Mouse (Mus musculus): ENCODE data around the gene Setdb1. TPM values are rescaled to one million over a fixed set of nuclear protein-coding genes. Genes with fewer than 3 reads are reported as not detected.

The Setdb1 gene
- polyA plus RNA-seq, 1 experiment from 2014 or later: 39.3 TPM

- ATAC-seq (ENCODE audit: low read depth) (no peak), DNase-seq (ENCODE audit: low spot score) (no peak)
- Histone ChIP-seq H3K4me1 (ENCODE audit: control insufficient read depth, insufficient read depth, low read length) (no peaks in the 10 kb centered on the region), H3K36me3 (ENCODE audit: control insufficient read depth, insufficient read depth, low read length) (peaks cover 75% of the 10 kb centered on the region), H3K27ac (replicated peaks; ENCODE audit: low read depth, low read length) (no peak overlapping the region), H3K4me2 (ENCODE audit: low read depth, low read length) (no peak overlapping the region), H3K27me3 (replicated peaks; ENCODE audit: control insufficient read depth, insufficient read depth, low read length) (no peaks in the 10 kb centered on the region), H3K4me3 (ENCODE audit: low read depth, low read length) (no peak overlapping the region), H3K9ac (ENCODE audit: low read depth, low read length) (no peak overlapping the region), H3K9me3 (ENCODE audit: control insufficient read depth, low read length) (no peaks in the 10 kb centered on the region)
- 69% methylated on average over 11 of the region's 11 CpGs for WGBS
Observed at GRCm38 (mm10) chr3:95293537-95293936, 63.5 kb downstream of the Setdb1 start.

GRCm38 (mm10) chr3:95292899-95293298, 64.1 kb downstream of the Setdb1 start:
- no peak overlapping the region for H3K27ac ChIP-seq (replicated peaks; ENCODE audit: low read depth, low read length)
- H3K36me3 ChIP-seq (ENCODE audit: control insufficient read depth, insufficient read depth, low read length): peaks cover 81% of the 10 kb centered on the region
- no peaks in the 10 kb centered on the region for H3K4me1 ChIP-seq (ENCODE audit: control insufficient read depth, insufficient read depth, low read length)
- ATAC-seq (ENCODE audit: low read depth): no peak
- no peak overlapping the region for H3K9ac ChIP-seq (ENCODE audit: low read depth, low read length)
- no peak overlapping the region for H3K4me3 ChIP-seq (ENCODE audit: low read depth, low read length)
- H3K27me3 ChIP-seq (replicated peaks; ENCODE audit: control insufficient read depth, insufficient read depth, low read length): no peaks in the 10 kb centered on the region
- H3K4me2 ChIP-seq (ENCODE audit: low read depth, low read length): no peak overlapping the region
- H3K9me3 ChIP-seq (ENCODE audit: control insufficient read depth, low read length): no peaks in the 10 kb centered on the region
- no peak for DNase-seq (ENCODE audit: low spot score)
- 89% methylated on average over 2 of the region's 2 CpGs for WGBS

DNA sequence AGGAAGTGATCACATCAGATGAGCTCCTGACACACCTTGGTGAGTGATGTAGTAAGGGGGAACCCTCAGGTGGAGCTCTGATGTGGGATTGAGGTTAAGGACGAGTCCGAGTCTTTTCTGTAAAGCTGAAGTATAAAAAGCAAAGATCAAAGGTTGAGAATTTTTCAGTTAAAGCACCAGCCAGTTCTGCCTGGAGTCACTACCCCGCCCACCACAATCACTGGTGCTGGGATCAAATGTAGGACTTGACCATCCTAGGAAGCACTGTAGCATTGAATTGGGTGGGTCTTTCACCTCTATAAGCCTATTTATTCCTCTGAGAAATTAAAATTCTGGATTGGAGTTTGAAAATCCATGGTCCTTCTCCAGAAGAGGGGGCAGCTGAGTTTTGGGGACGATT, 66.0 kb downstream of the Setdb1 start:
- no peak for DNase-seq (ENCODE audit: low spot score)
- H3K4me2 ChIP-seq (ENCODE audit: low read depth, low read length): no peak overlapping the region
- H3K36me3 ChIP-seq (ENCODE audit: control insufficient read depth, insufficient read depth, low read length): peaks cover 78% of the 10 kb centered on the region
- H3K9ac ChIP-seq (ENCODE audit: low read depth, low read length): no peak overlapping the region
- no peak overlapping the region for H3K4me3 ChIP-seq (ENCODE audit: low read depth, low read length)
- no peaks in the 10 kb centered on the region for H3K4me1 ChIP-seq (ENCODE audit: control insufficient read depth, insufficient read depth, low read length)
- no peaks in the 10 kb centered on the region for H3K9me3 ChIP-seq (ENCODE audit: control insufficient read depth, low read length)
- WGBS: 84% methylated on average over 4 of the region's 4 CpGs
- no peaks in the 10 kb centered on the region for H3K27me3 ChIP-seq (replicated peaks; ENCODE audit: control insufficient read depth, insufficient read depth, low read length)
- no peak overlapping the region for H3K27ac ChIP-seq (replicated peaks; ENCODE audit: low read depth, low read length)
- no peak for ATAC-seq (ENCODE audit: low read depth)

GRCm38 (mm10) chr3:95290156-95290555, 66.8 kb downstream of the Setdb1 start:
- H3K9ac ChIP-seq (ENCODE audit: low read depth, low read length): no peak overlapping the region
- WGBS: 73% methylated on average over 6 of the region's 6 CpGs
- H3K36me3 ChIP-seq (ENCODE audit: control insufficient read depth, insufficient read depth, low read length): peaks cover 71% of the 10 kb centered on the region
- H3K4me3 ChIP-seq (ENCODE audit: low read depth, low read length): no peak overlapping the region
- no peaks in the 10 kb centered on the region for H3K4me1 ChIP-seq (ENCODE audit: control insufficient read depth, insufficient read depth, low read length)
- no peaks in the 10 kb centered on the region for H3K9me3 ChIP-seq (ENCODE audit: control insufficient read depth, low read length)
- no peaks in the 10 kb centered on the region for H3K27me3 ChIP-seq (replicated peaks; ENCODE audit: control insufficient read depth, insufficient read depth, low read length)
- H3K27ac ChIP-seq (replicated peaks; ENCODE audit: low read depth, low read length): no peak overlapping the region
- ATAC-seq (ENCODE audit: low read depth) (no peak), DNase-seq (ENCODE audit: low spot score) (no peak)
- H3K4me2 ChIP-seq (ENCODE audit: low read depth, low read length): no peak overlapping the region

DNA sequence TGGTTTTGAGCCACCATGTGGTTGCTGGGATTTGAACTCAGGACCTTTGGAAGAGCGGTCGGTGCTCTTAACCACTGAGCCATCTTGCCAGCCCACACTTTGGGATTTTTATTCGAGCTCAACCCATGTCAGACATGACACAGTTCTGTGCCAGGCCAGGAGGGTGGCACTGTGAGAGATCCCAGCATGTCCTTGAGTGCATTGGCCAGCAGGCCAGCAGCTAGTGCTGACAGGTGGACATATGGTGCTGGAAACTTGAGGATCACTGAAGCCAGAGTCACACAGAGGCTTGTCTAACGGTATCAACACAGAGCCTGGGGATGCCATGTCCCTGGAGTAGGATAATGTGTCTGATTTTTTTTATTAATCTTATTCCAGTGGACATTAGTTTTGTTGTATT, 67.6 kb downstream of the Setdb1 start:
- H3K4me1 ChIP-seq (ENCODE audit: control insufficient read depth, insufficient read depth, low read length): peaks cover under 1% of the 10 kb centered on the region
- H3K27ac ChIP-seq (replicated peaks; ENCODE audit: low read depth, low read length): no peak overlapping the region
- ATAC-seq (ENCODE audit: low read depth): no peak
- no peaks in the 10 kb centered on the region for H3K9me3 ChIP-seq (ENCODE audit: control insufficient read depth, low read length)
- no peak for DNase-seq (ENCODE audit: low spot score)
- peaks cover 66% of the 10 kb centered on the region for H3K36me3 ChIP-seq (ENCODE audit: control insufficient read depth, insufficient read depth, low read length)
- H3K27me3 ChIP-seq (replicated peaks; ENCODE audit: control insufficient read depth, insufficient read depth, low read length): no peaks in the 10 kb centered on the region
- no peak overlapping the region for H3K4me3 ChIP-seq (ENCODE audit: low read depth, low read length)
- no peak overlapping the region for H3K4me2 ChIP-seq (ENCODE audit: low read depth, low read length)
- H3K9ac ChIP-seq (ENCODE audit: low read depth, low read length): no peak overlapping the region
- 83% methylated on average over 4 of the region's 4 CpGs for WGBS

DNA sequence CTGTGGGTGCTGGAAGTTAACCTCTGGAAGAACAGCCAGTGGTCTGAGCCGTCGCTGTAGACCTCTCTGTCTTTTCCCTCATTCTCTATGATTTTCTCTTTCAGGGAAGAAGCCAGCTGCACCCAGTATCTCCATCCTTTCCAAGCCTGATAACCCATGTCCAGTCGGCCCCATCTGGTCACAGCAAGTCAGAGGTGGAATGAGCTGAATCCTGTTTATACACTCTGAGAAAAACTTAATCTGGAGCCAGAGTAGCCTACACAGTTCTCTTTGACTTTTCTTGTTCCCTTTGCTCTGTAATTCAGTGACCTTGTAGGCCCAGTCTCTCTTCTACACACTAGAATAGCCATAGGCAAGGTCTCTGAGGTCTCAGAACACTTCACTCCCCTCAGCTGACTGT, 69.5 kb downstream of the Setdb1 start:
- 92% methylated on average over 3 of the region's 3 CpGs for WGBS
- H3K36me3 ChIP-seq (ENCODE audit: control insufficient read depth, insufficient read depth, low read length): peaks cover 48% of the 10 kb centered on the region
- ATAC-seq (ENCODE audit: low read depth) (no peak), DNase-seq (ENCODE audit: low spot score) (no peak)
- no peak overlapping the region for H3K27ac ChIP-seq (replicated peaks; ENCODE audit: low read depth, low read length)
- H3K4me1 ChIP-seq (ENCODE audit: control insufficient read depth, insufficient read depth, low read length): peaks cover 8% of the 10 kb centered on the region
- H3K4me2 ChIP-seq (ENCODE audit: low read depth, low read length): no peak overlapping the region
- H3K27me3 ChIP-seq (replicated peaks; ENCODE audit: control insufficient read depth, insufficient read depth, low read length): no peaks in the 10 kb centered on the region
- H3K4me3 ChIP-seq (ENCODE audit: low read depth, low read length): no peak overlapping the region
- H3K9me3 ChIP-seq (ENCODE audit: control insufficient read depth, low read length): no peaks in the 10 kb centered on the region
- no peak overlapping the region for H3K9ac ChIP-seq (ENCODE audit: low read depth, low read length)

GRCm38 (mm10) chr3:95286510-95286909, 70.5 kb downstream of the Setdb1 start:
- Histone ChIP-seq H3K27me3 (replicated peaks; ENCODE audit: control insufficient read depth, insufficient read depth, low read length) (no peaks in the 10 kb centered on the region), H3K27ac (replicated peaks; ENCODE audit: low read depth, low read length) (no peak overlapping the region), H3K4me3 (ENCODE audit: low read depth, low read length) (no peak overlapping the region), H3K4me2 (ENCODE audit: low read depth, low read length) (no peak overlapping the region), H3K9ac (ENCODE audit: low read depth, low read length) (no peak overlapping the region), H3K36me3 (ENCODE audit: control insufficient read depth, insufficient read depth, low read length) (peaks cover 38% of the 10 kb centered on the region), H3K9me3 (ENCODE audit: control insufficient read depth, low read length) (no peaks in the 10 kb centered on the region), H3K4me1 (ENCODE audit: control insufficient read depth, insufficient read depth, low read length) (peaks cover 8% of the 10 kb centered on the region)
- DNase-seq (ENCODE audit: low spot score) (no peak), ATAC-seq (ENCODE audit: low read depth) (no peak)
- 86% methylated on average over 7 of the region's 7 CpGs for WGBS

DNA sequence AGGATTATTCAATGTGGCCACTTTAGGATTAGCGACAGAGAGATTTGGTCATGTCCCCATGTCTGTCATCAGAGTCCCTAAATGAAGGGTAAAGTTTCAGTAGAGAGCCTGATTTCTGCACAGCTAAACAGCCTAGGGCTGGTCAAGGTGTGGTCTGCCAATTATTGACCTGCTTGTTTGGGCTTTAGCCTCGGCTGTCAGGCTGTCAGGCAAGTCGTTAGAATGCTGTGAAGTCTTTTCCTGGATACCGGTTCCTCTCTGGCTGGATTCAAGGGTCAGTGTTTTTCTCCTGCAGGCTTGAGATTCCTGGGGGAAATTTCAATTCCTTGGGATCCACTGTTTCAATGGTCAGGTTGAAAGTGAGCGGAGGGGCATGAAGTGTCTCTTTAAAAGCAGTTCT, 71.0 kb downstream of the Setdb1 start:
- DNase-seq (ENCODE audit: low spot score) (no peak), ATAC-seq (ENCODE audit: low read depth) (no peak)
- H3K4me3 ChIP-seq (ENCODE audit: low read depth, low read length): no peak overlapping the region
- no peak overlapping the region for H3K9ac ChIP-seq (ENCODE audit: low read depth, low read length)
- H3K4me2 ChIP-seq (ENCODE audit: low read depth, low read length): no peak overlapping the region
- H3K27me3 ChIP-seq (replicated peaks; ENCODE audit: control insufficient read depth, insufficient read depth, low read length): no peaks in the 10 kb centered on the region
- H3K36me3 ChIP-seq (ENCODE audit: control insufficient read depth, insufficient read depth, low read length): peaks cover 33% of the 10 kb centered on the region
- H3K27ac ChIP-seq (replicated peaks; ENCODE audit: low read depth, low read length): no peak overlapping the region
- WGBS: 60% methylated on average over 5 of the region's 5 CpGs
- no peaks in the 10 kb centered on the region for H3K9me3 ChIP-seq (ENCODE audit: control insufficient read depth, low read length)
- H3K4me1 ChIP-seq (ENCODE audit: control insufficient read depth, insufficient read depth, low read length): peaks cover 8% of the 10 kb centered on the region

DNA sequence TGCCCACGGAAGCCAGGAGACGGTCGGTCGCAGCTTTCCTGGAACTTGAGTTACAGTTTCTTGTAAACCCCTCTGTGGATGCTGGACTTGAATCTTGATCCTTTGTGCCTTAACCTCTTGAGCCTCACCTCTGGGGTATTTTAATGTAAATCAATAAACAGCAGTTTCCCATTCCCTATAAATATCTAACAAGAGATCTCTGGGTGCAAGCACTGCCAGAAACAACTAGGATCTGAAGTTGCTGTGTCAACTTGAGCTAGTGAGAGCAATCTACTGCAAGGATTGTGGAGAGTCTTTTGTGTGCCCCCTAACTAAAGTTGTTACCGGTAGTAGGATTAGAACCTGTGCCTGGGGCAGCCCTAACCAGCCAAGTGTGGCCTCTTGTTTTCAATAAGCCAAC, 71.6 kb downstream of the Setdb1 start:
- Histone ChIP-seq H3K27ac (replicated peaks; ENCODE audit: low read depth, low read length) (no peak overlapping the region), H3K9ac (ENCODE audit: low read depth, low read length) (no peak overlapping the region), H3K27me3 (replicated peaks; ENCODE audit: control insufficient read depth, insufficient read depth, low read length) (no peaks in the 10 kb centered on the region), H3K4me1 (ENCODE audit: control insufficient read depth, insufficient read depth, low read length) (peaks cover 8% of the 10 kb centered on the region), H3K9me3 (ENCODE audit: control insufficient read depth, low read length) (no peaks in the 10 kb centered on the region), H3K4me2 (ENCODE audit: low read depth, low read length) (no peak overlapping the region), H3K4me3 (ENCODE audit: low read depth, low read length) (no peak overlapping the region), H3K36me3 (ENCODE audit: control insufficient read depth, insufficient read depth, low read length) (peaks cover 27% of the 10 kb centered on the region)
- DNase-seq (ENCODE audit: low spot score) (no peak), ATAC-seq (ENCODE audit: low read depth) (no peak)
- 95% methylated on average over 5 of the region's 5 CpGs for WGBS

Data from embryonic facial prominence, embryonic 14.5 days (tissue).